Mouse (Mus musculus) spleen, adult 2 months (tissue): Measurements from ENCODE around the gene Ildr1.

ENCODE experiments used
- CTCF ChIP-seq: fragments of 200-500 bp; IDR thresholded peaks from 2 replicates; pipeline ENCODE4 v1.5.1; 2011; ENCODE audit warnings: mild to moderate bottlenecking, inconsistent platforms; ENCODE audit not compliant: insufficient read depth, insufficient read length, insufficient replicate concordance; ENCODE audit errors: extremely low read depth
- POLR2A ChIP-seq: fragments of 200-500 bp; IDR thresholded peaks from 2 replicates; pipeline ENCODE4 v1.6.1; 2011; ENCODE audit warnings: low read depth, low read length, inconsistent platforms

GRCm38 (mm10) chr16:36673196-36673595 is 20.6 kb upstream of the Ildr1 start:
- no peak for TF ChIP-seq CTCF
- no peak for TF ChIP-seq POLR2A
